ENCODE assay signal across 8 mouse cellular contexts in the genomic region with DNA sequence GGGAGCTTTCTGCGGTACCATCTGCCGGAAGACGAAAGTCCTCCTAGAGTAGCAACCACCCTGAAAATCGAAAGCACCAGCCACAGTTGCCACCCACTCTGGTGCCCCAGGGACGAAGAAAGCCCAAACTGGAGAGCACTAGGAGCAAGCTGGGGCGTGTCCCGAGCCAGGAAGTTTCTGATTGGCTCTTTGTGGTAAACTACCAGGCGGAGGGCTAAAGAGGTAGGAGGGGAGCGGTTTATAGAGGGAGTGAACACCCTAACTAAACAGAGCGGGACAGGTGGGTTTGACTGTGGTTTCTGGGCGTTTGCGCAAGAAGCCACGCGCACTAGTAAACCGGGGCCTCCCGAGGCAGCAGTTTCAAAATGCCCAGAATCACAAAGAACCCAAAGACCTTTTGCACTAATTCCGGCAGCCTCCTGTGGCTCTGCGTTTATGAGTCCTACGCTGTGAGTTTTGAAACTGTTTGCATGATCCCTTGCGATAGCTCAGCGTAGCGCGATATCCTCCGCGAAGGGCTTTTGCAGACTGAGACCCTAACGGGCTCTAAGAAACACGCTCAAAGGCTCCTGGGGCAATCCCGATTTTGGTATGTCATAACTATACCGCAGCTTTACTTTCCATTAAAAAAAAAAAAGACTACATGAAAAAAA. TPM values are rescaled to one million over a fixed set of nuclear protein-coding genes. Genes with fewer than 3 reads are reported as not detected.
DNase-seq lines count a peak whose midpoint lies in the region; ATAC-seq and TF ChIP-seq lines count a peak whose summit lies in the region.

No protein-coding gene starts in this region.

- WGBS in forebrain, embryonic 15.5 days = under 1% methylated on average over 29 of the region's 29 CpGs
- WGBS in kidney, embryonic 14.5 days = under 1% methylated on average over 29 of the region's 29 CpGs
- 2% methylated on average over 29 of the region's 29 CpGs for WGBS in lung, postnatal 0 days
- WGBS in stomach, embryonic 16.5 days = under 1% methylated on average over 29 of the region's 29 CpGs

- ATAC-seq in forebrain, embryonic 15.5 days (replicated peaks) = 0 out of 2 replicates have a peak, but pooled peaks have one; percentile 30
- peak; percentile 18; the same call in 1 of the 2 replicates for ATAC-seq in kidney, embryonic 14.5 days (ENCODE audit: low FRiP score, low TSS enrichment)
- ATAC-seq in lung, postnatal 0 days = peak; percentile 84
- peak; percentile 73; the same call in 1 of the 2 replicates for ATAC-seq in stomach, embryonic 16.5 days (ENCODE audit: insufficient read depth, low FRiP score)

- peaks cover 57% of the 10 kb centered on the region for H3K27me3 ChIP-seq in forebrain, embryonic 15.5 days
- H3K27me3 ChIP-seq in kidney, embryonic 14.5 days (ENCODE audit: control insufficient read depth, insufficient read depth, low read length) = peaks cover 63% of the 10 kb centered on the region
- peaks cover 38% of the 10 kb centered on the region for H3K27me3 ChIP-seq in lung, postnatal 0 days (replicated peaks; ENCODE audit: insufficient read depth, low read length)
- H3K27me3 ChIP-seq in stomach, embryonic 16.5 days (ENCODE audit: control insufficient read depth, insufficient read depth, low read length) = peaks cover 49% of the 10 kb centered on the region

- no peaks in the 10 kb centered on the region for H3K36me3 ChIP-seq in forebrain, embryonic 15.5 days
- no peaks in the 10 kb centered on the region for H3K36me3 ChIP-seq in kidney, embryonic 14.5 days (ENCODE audit: control insufficient read depth, insufficient read depth, low read length)
- H3K36me3 ChIP-seq in lung, postnatal 0 days (ENCODE audit: insufficient read depth, low read length) = no peaks in the 10 kb centered on the region
- no peaks in the 10 kb centered on the region for H3K36me3 ChIP-seq in stomach, embryonic 16.5 days (ENCODE audit: control insufficient read depth, insufficient read depth, low read length)

- H3K9me3 ChIP-seq in forebrain, embryonic 15.5 days = no peaks in the 10 kb centered on the region
- no peaks in the 10 kb centered on the region for H3K9me3 ChIP-seq in kidney, embryonic 14.5 days (ENCODE audit: control insufficient read depth, low read length)
- no peaks in the 10 kb centered on the region for H3K9me3 ChIP-seq in lung, postnatal 0 days (ENCODE audit: low read length)
- no peaks in the 10 kb centered on the region for H3K9me3 ChIP-seq in stomach, embryonic 16.5 days (replicated peaks; ENCODE audit: control insufficient read depth, low read length)

- H3K4me3 ChIP-seq in forebrain, embryonic 15.5 days = peak overlapping the region; percentile 42
- H3K4me3 ChIP-seq in kidney, embryonic 14.5 days (ENCODE audit: low read length) = peak overlapping the region; percentile 42
- H3K4me3 ChIP-seq in lung, postnatal 0 days (ENCODE audit: low read depth, low read length) = peak overlapping the region; percentile 41
- H3K4me3 ChIP-seq in stomach, embryonic 16.5 days (replicated peaks; ENCODE audit: low read length) = peak overlapping the region; percentile 47

- no peak overlapping the region for H3K9ac ChIP-seq in forebrain, embryonic 15.5 days (replicated peaks)
- H3K9ac ChIP-seq in kidney, embryonic 14.5 days (ENCODE audit: low read depth, low read length) = no peak overlapping the region
- H3K9ac ChIP-seq in lung, postnatal 0 days (replicated peaks; ENCODE audit: low read depth) = no peak overlapping the region
- no peak overlapping the region for H3K9ac ChIP-seq in stomach, embryonic 16.5 days (ENCODE audit: low read length)

- TF ChIP-seq CTCF in lung, postnatal 0 days (IDR thresholded peaks at IDR 0.05) = no peak

- H3K27ac ChIP-seq in forebrain, embryonic 15.5 days (replicated peaks) = no peak overlapping the region
- H3K27ac ChIP-seq in kidney, embryonic 14.5 days (ENCODE audit: low read depth, low read length) = no peak overlapping the region
- H3K27ac ChIP-seq in lung, postnatal 0 days (ENCODE audit: low read length) = no peak overlapping the region
- no peak overlapping the region for H3K27ac ChIP-seq in stomach, embryonic 16.5 days (ENCODE audit: low read length)

- no peak for TF ChIP-seq EP300 in lung, postnatal 0 days (IDR thresholded peaks at IDR 0.05)

- H3K4me2 ChIP-seq in forebrain, embryonic 15.5 days (replicated peaks) = peak overlapping the region; percentile 79
- H3K4me2 ChIP-seq in kidney, embryonic 14.5 days (replicated peaks; ENCODE audit: low read depth, low read length) = peak overlapping the region; percentile 57
- H3K4me2 ChIP-seq in lung, postnatal 0 days (replicated peaks; ENCODE audit: low read depth, low read length) = peak overlapping the region; percentile 72
- H3K4me2 ChIP-seq in stomach, embryonic 16.5 days (ENCODE audit: low read depth, low read length) = peak overlapping the region; percentile 86

- H3K4me1 ChIP-seq in forebrain, embryonic 15.5 days = peaks cover 31% of the 10 kb centered on the region
- H3K4me1 ChIP-seq in kidney, embryonic 14.5 days (ENCODE audit: control insufficient read depth, insufficient read depth, low read length) = peaks cover 12% of the 10 kb centered on the region; the same call in 1 of the 2 replicates
- H3K4me1 ChIP-seq in lung, postnatal 0 days (ENCODE audit: insufficient read depth, low read depth, low read length) = peaks cover 11% of the 10 kb centered on the region
- H3K4me1 ChIP-seq in stomach, embryonic 16.5 days (ENCODE audit: control insufficient read depth, insufficient read depth, low read length) = peaks cover 12% of the 10 kb centered on the region

- peak; percentile 16 for DNase-seq in urinary bladder, postnatal 14 days (ENCODE audit: low spot score)
- DNase-seq in urinary bladder, postnatal 4 days (ENCODE audit: low spot score in 2 of 2) = no peak
- DNase-seq in lung, postnatal 0 days (ENCODE audit: low spot score) = peak; percentile 65
- no peak for DNase-seq in right cerebral cortex, postnatal 4 days
- DNase-seq in layer of hippocampus, postnatal 14 days (ENCODE audit: low spot score in 2 of 2) = no peak

RNA-seq across cellular contexts. Expression of gene Atoh1, which starts 1.0 kb away (rescaled TPM):
- 0.26 TPM in 1 of 2 replicates, not detected in the other for polyA plus RNA-seq in forebrain, embryonic 15.5 days (2015; fragmentation: Nextera tagmentation; extraction: Ambion mirVana)
- polyA plus RNA-seq in kidney, embryonic 14.5 days (2014; fragmentation: Nextera tagmentation; extraction: Ambion mirVana) = not detected in 2 replicates
- polyA plus RNA-seq in lung, postnatal 0 days (2015; fragmentation: Nextera tagmentation; extraction: Ambion mirVana) = not detected in 2 replicates
- polyA plus RNA-seq in stomach, embryonic 16.5 days (2015; fragmentation: Nextera tagmentation; extraction: Ambion mirVana) = 0.31 and 0.71 TPM in 2 replicates
- not detected for total RNA-seq in layer of hippocampus, postnatal 14 days (2021)

Comparison
In these comparisons a context has a peak if more than half of its experiments do, and no peak if none do; other contexts are left out.
1. DNase-seq: peak in urinary bladder, postnatal 14 days (single experiment) and lung, postnatal 0 days (single experiment); none in urinary bladder, postnatal 4 days (0 of 2), right cerebral cortex, postnatal 4 days (single experiment) and layer of hippocampus, postnatal 14 days (0 of 2).
2. ATAC-seq: peak in every context shown above with its lines; median percentile 84 in lung, postnatal 0 days; 73 in stomach, embryonic 16.5 days; 30 in forebrain, embryonic 15.5 days; 18 in kidney, embryonic 14.5 days.
3. Peak in every context shown above with its lines, with median percentiles within 50 percentile points of each other: H3K4me2 ChIP-seq and H3K4me3 ChIP-seq.